Mouse (Mus musculus) midbrain, embryonic 10.5 days (tissue): ENCODE data around the gene Crybb1. TPM values are rescaled to one million over a fixed set of nuclear protein-coding genes. Genes with fewer than 3 reads are reported as not detected.

Experiments used
- DNase-seq: peaks from one replicate; pipeline ENCODE4 v3.0.0-alpha.2; 2017; ENCODE audit warnings: low spot score
- H3K27ac ChIP-seq: fragments of 300-500 bp; sonication (generic); replicated peaks from 2 replicates; pipeline ENCODE4 v1.5.1; 2016; ENCODE audit warnings: mild to moderate bottlenecking
- H3K27me3 ChIP-seq: fragments of 300-500 bp; sonication (generic); 2 replicates; pipeline ENCODE4 v1.6.1; 2016; ENCODE audit warnings: low read depth, mild to moderate bottlenecking; ENCODE audit not compliant: poor library complexity, severe bottlenecking
- H3K36me3 ChIP-seq: fragments of 300-500 bp; sonication (generic); 2 replicates; pipeline ENCODE4 v1.6.1; 2016; ENCODE audit warnings: mild to moderate bottlenecking, moderate library complexity
- H3K4me1 ChIP-seq: fragments of 300-500 bp; sonication (generic); 2 replicates; pipeline ENCODE4 v1.6.1; 2016
- H3K4me3 ChIP-seq: fragments of 300-500 bp; sonication (generic); 2 replicates; pipeline ENCODE4 v1.5.1; 2016; ENCODE audit warnings: mild to moderate bottlenecking, moderate library complexity
- H3K9me3 ChIP-seq: fragments of 300-500 bp; sonication (generic); replicated peaks from 2 replicates; pipeline ENCODE4 v1.6.1; 2016; ENCODE audit warnings: mild to moderate bottlenecking
- WGBS: fragments of 180-500 bp; shearing (Covaris S2); methylation state at CpG from one replicate; pipeline ENCODE4 v1.1.7; 2016; 5-methylcytosine and 5-hydroxymethylcytosine counted together
- polyA plus RNA-seq: library from polyadenylated mRNA; unstranded; fragments of >200 nt; fragmentation: Nextera tagmentation; extraction: Ambion mirVana; gene quantifications from 2 replicates; pipeline ENCODE4 v1.2.1, GENCODE M21; 2016

The Crybb1 gene
- 0.41 and 0.91 TPM in 2 replicates for polyA plus RNA-seq

GRCm38 (mm10) chr5:112255426-112255825, at the start of gene Crybb1:
Crybb1 (plus strand) TSS chr5:112255815.
- no peak for DNase-seq
- no peaks in the 10 kb centered on the region for H3K36me3 ChIP-seq
- WGBS, result 67% methylated on average over 3 of the region's 3 CpGs
- no peak within 1 kb of the TSS for H3K4me3 ChIP-seq
- H3K27ac ChIP-seq, result peak within 1 kb of the TSS; percentile 19; the same call in 1 of the 2 replicates
- peaks cover 19% of the 10 kb centered on the region for H3K4me1 ChIP-seq
- no peaks in the 10 kb centered on the region; the same call in 1 of the 2 replicates for H3K27me3 ChIP-seq
- H3K9me3 ChIP-seq, result no peaks in the 10 kb centered on the region

DNA sequence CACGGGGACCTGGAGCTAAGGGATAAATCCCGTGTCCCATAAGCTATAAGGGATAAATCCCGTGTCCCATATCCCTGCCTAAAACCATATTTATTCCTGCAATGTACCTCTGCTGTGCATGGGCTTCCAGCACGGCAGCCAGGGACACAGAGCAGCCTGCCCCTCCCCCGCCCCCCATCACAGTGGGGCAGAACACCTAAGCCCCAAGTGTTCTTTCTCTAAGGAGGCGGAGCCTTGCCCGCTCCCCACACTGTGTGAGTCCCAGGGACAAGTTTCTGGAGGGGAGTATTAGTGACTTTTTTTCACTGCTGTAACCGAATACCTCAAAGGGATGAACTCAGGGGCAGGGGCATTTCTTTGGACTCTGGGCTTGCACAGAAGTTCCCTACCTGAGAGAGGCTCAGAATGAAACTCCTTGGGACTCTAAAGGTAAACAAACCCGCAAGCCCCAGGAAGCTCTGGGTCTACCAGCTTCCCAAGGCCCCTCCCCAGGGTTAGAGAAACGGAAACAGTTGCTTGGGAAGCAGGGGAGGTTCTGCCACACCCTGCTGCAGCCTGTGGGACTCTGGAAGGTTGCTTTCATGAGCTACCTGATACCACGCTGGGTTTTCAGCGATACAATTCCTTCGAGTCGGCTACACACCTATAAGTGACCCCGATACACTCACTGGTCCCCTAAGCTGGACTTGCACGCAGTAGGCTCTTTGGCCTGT, 48.9 kb upstream of the Crybb1 start:
- H3K9me3 ChIP-seq, result no peaks in the 10 kb centered on the region
- no peaks in the 10 kb centered on the region for H3K36me3 ChIP-seq
- no peak for DNase-seq
- peaks cover 5% of the 10 kb centered on the region; the same call in 1 of the 2 replicates for H3K27me3 ChIP-seq
- peaks cover 26% of the 10 kb centered on the region for H3K4me1 ChIP-seq
- H3K4me3 ChIP-seq, result no peak overlapping the region
- WGBS, result 27% methylated on average over 16 of the region's 16 CpGs
- H3K27ac ChIP-seq, result no peak overlapping the region

DNA sequence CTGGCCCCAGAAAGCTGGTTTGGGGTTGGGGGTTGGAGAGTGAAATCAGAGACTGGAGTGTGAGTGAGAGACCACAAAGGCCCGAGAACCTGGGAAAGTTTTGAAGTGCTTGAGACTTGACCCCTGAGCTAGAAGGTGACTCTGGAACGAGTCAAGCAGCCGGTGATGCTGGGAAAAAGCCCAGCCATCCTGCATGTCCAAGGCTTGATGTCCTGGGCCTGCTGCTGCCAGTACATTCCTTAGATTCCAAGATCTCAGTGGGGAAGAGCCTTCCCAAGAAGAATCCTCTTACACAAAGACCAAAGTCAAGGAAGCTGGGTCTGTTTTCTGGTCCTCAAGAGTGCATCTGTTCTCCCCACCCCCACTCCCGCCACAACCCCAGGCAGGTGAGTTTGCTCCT, 47.3 kb upstream of the Crybb1 start:
- 53% methylated on average over 4 of the region's 4 CpGs for WGBS
- no peak for DNase-seq
- Histone ChIP-seq H3K36me3 (no peaks in the 10 kb centered on the region), H3K27me3 (peaks cover 5% of the 10 kb centered on the region; the same call in 1 of the 2 replicates), H3K4me3 (no peak overlapping the region), H3K4me1 (peaks cover 37% of the 10 kb centered on the region), H3K27ac (no peak overlapping the region), H3K9me3 (no peaks in the 10 kb centered on the region)

- WGBS, result 28% methylated on average over 8 of the region's 8 CpGs
- H3K4me1 ChIP-seq, result peaks cover 55% of the 10 kb centered on the region
These were observed 45.5 kb upstream of the Crybb1 start for GRCm38 (mm10) chr5:112210104-112210503.

DNA sequence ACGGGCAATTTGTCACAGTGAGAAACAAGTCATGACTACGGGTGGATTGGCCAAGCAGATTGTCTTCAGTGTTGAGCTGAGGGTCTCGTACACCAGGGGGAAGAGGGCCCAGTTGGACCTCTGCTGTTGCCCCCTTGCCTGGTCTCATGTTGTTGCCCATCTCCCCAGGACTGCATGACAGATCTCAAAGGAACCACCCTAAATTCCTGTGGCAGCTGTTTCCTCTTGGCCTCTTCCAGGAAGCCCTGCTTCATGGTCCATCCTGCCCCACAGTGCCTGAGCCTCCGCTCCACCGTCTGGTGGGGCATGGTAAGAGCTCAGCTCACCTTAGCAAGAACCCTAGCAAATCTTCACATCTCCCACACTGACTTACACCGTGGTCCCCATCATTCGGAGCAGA, 43.7 kb upstream of the Crybb1 start:
- no peak for DNase-seq
- H3K4me3 ChIP-seq, result no peak overlapping the region
- H3K9me3 ChIP-seq, result no peaks in the 10 kb centered on the region
- H3K4me1 ChIP-seq, result peaks cover 59% of the 10 kb centered on the region
- WGBS, result 89% methylated on average over 7 of the region's 7 CpGs
- H3K27me3 ChIP-seq, result no peaks in the 10 kb centered on the region
- no peaks in the 10 kb centered on the region for H3K36me3 ChIP-seq
- H3K27ac ChIP-seq, result no peak overlapping the region; the same call in 1 of the 2 replicates

More at GRCm38 (mm10) chr5:112210104-112210503, 45.5 kb upstream of the Crybb1 start:
- Histone ChIP-seq H3K27ac (0 out of 2 replicates have a peak overlapping the region, but pooled peaks have one; percentile 2), H3K27me3 (no peaks in the 10 kb centered on the region), H3K4me3 (no peak overlapping the region), H3K9me3 (no peaks in the 10 kb centered on the region), H3K36me3 (no peaks in the 10 kb centered on the region)
- DNase-seq, result peak; percentile 77

- Histone ChIP-seq H3K27me3 (no peaks in the 10 kb centered on the region), H3K27ac (peak overlapping the region; percentile 80), H3K4me3 (peak overlapping the region; percentile 31; the same call in 1 of the 2 replicates), H3K9me3 (no peaks in the 10 kb centered on the region), H3K4me1 (peaks cover 65% of the 10 kb centered on the region), H3K36me3 (peaks cover 6% of the 10 kb centered on the region)
- 62% methylated on average over 6 of the region's 6 CpGs for WGBS
- DNase-seq, result peak; percentile 46
These were observed 42.8 kb upstream of the Crybb1 start for GRCm38 (mm10) chr5:112212711-112213264.

DNA sequence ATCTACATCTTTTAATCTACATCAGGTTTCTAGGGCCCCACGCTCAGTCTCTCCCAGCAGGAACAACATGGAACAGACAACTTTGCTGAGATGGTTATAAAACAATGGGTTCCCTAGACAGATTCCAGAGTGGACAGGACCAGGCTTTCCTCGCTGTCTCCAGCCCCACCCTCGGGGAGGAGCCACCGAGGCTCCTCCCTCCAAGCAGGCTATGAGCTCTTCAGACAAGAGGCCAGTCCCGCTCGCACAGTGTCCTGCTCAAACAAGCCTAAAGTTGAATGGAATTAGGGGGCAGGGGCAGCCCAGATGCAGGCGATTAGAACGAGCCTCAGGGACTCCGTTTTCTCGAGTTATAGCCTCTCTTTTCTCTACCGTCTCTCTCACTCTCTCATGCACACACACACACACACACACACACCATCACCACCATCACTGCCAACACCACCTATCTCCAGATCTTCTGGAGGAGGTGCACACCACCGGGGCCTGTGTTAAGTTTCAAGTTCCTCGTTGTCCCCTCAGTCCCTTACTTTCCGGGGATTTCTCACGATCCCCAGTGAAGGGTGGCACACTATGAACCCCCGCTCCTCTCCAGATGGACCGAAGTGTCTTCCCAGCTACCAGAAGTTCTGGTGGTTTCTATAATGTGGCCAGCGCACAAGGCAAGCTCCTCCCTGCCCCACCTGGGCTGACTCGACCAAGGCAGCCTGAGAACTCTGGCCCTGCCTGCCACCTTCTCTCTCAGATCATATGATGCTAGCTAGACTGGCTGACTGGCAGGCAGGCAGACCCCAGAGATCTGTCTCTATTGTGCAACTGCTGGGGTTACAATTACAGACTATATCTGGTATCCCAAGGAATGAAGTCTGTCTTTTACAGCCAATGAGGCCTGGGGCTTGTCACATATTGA, 42.0 kb upstream of the Crybb1 start:
- H3K27me3 ChIP-seq, result no peaks in the 10 kb centered on the region
- peaks cover 68% of the 10 kb centered on the region for H3K4me1 ChIP-seq
- WGBS, result 24% methylated on average over 19 of the region's 19 CpGs
- peak; percentile 80 for DNase-seq
- peaks cover 14% of the 10 kb centered on the region for H3K36me3 ChIP-seq
- no peaks in the 10 kb centered on the region for H3K9me3 ChIP-seq
- peak overlapping the region; percentile 31 for H3K4me3 ChIP-seq
- H3K27ac ChIP-seq, result peak overlapping the region; percentile 80

- H3K27ac ChIP-seq, result peak overlapping the region; percentile 80
- 0 out of 2 replicates have a peak overlapping the region, but pooled peaks have one; percentile 31 for H3K4me3 ChIP-seq
- H3K36me3 ChIP-seq, result peaks cover 22% of the 10 kb centered on the region
- no peaks in the 10 kb centered on the region for H3K27me3 ChIP-seq
- peaks cover 73% of the 10 kb centered on the region for H3K4me1 ChIP-seq
- peak; percentile 85 for DNase-seq
- H3K9me3 ChIP-seq, result no peaks in the 10 kb centered on the region
- 4% methylated on average over 10 of the region's 10 CpGs for WGBS
These were observed 41.2 kb upstream of the Crybb1 start for GRCm38 (mm10) chr5:112214419-112214818.

- H3K9me3 ChIP-seq, result no peaks in the 10 kb centered on the region
- peak overlapping the region; percentile 80 for H3K27ac ChIP-seq
- H3K4me3 ChIP-seq, result peak overlapping the region; percentile 40
- peaks cover 31% of the 10 kb centered on the region for H3K36me3 ChIP-seq
- 8% methylated on average over 12 of the region's 12 CpGs for WGBS
- peak; percentile 72 for DNase-seq
- peaks cover 82% of the 10 kb centered on the region for H3K4me1 ChIP-seq
- no peaks in the 10 kb centered on the region for H3K27me3 ChIP-seq
These were observed 40.3 kb upstream of the Crybb1 start for GRCm38 (mm10) chr5:112215291-112215751.

DNA sequence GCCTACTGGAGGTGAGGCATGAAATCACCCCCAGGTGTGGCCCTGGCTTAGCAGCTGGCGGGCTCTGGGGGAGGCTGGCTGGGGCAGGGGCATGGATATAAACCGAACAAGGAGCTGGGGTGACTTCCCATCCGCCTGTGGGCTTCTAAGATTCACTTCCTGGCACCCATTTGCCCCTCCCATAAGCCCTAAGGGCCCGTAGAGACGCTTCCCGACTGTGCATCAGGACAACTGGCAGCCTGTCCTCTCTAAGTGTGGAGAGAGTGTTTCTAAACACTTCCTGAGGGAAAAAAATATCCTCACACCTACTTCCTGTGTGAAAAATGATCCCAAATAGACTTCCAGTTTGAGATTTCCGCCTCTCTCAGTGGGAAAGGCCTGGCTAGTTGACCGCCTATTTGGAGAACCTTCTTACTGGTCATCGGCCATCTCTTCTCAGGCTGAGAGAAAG, 39.8 kb upstream of the Crybb1 start:
- peaks cover 87% of the 10 kb centered on the region for H3K4me1 ChIP-seq
- H3K27me3 ChIP-seq, result no peaks in the 10 kb centered on the region
- H3K4me3 ChIP-seq, result peak overlapping the region; percentile 40
- 20% methylated on average over 9 of the region's 9 CpGs for WGBS
- DNase-seq, result peak; percentile 42
- peaks cover 36% of the 10 kb centered on the region for H3K36me3 ChIP-seq
- no peaks in the 10 kb centered on the region for H3K9me3 ChIP-seq
- H3K27ac ChIP-seq, result peak overlapping the region; percentile 80

- 62% methylated on average over 7 of the region's 7 CpGs for WGBS
- Histone ChIP-seq H3K4me3 (peak overlapping the region; percentile 40), H3K36me3 (peaks cover 41% of the 10 kb centered on the region), H3K9me3 (no peaks in the 10 kb centered on the region), H3K27ac (peak overlapping the region; percentile 80), H3K4me1 (peaks cover 92% of the 10 kb centered on the region), H3K27me3 (no peaks in the 10 kb centered on the region)
- no peak for DNase-seq
These were observed 39.3 kb upstream of the Crybb1 start for GRCm38 (mm10) chr5:112216335-112216734.

DNA sequence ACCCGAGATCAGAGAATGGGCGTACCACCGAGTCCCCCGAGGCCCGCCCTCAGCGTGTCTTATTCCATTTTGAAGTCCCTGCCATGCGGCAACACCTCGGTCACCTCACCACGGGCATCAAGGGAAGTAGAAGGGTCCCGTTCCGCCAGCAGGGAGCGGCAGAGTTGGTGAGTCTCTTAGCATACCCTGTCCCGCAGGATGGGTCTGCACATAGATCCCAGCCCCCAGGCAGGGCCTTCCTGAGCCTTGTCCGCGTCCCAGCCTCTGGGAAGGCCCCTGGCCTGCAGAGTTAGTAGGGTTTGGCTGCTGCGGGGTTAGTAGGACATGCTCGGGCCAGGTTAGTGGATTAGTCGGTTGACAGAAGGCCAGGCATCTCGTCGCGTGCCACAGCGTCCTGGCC, 38.6 kb upstream of the Crybb1 start:
- H3K9me3 ChIP-seq, result no peaks in the 10 kb centered on the region
- H3K4me3 ChIP-seq, result no peak overlapping the region
- peaks cover 97% of the 10 kb centered on the region for H3K4me1 ChIP-seq
- WGBS, result 53% methylated on average over 22 of the region's 22 CpGs
- H3K27ac ChIP-seq, result peak overlapping the region; percentile 80
- peaks cover 48% of the 10 kb centered on the region for H3K36me3 ChIP-seq
- DNase-seq, result peak; percentile 39
- H3K27me3 ChIP-seq, result no peaks in the 10 kb centered on the region
